In genomic region chr5:75739336-75739735, GRCm38 (mm10) we compare ENCODE assay signal across 32 mouse cellular contexts.
DNase-seq lines count a peak whose midpoint lies in the region; ATAC-seq and TF ChIP-seq lines count a peak whose summit lies in the region.
"Had no signal": no experiment of that assay in that cellular context is flagged by ENCODE, and none has a peak within 500 bp of the region (broad histone marks: within the 10 kb centered on the region; RNA-seq: fewer than 3 reads in every experiment).

No protein-coding gene starts in this region.

- no peak overlapping the region for H3K4me2 ChIP-seq in hindbrain, postnatal 0 days (ENCODE audit: low read depth, low read length)
- H3K4me2 ChIP-seq in hindbrain, embryonic 13.5 days: no peak overlapping the region
- no peak overlapping the region for H3K4me2 ChIP-seq in lung, postnatal 0 days (replicated peaks; ENCODE audit: low read depth, low read length)
- H3K4me2 ChIP-seq: embryonic facial prominence, embryonic 15.5 days; forebrain, embryonic 12.5 days; hindbrain, embryonic 12.5 days; limb, embryonic 13.5 days; liver, embryonic 12.5 days; midbrain, embryonic 12.5 days had no signal

- H3K4me3 ChIP-seq in hindbrain, postnatal 0 days (ENCODE audit: low read length): no peak overlapping the region
- H3K4me3 ChIP-seq in hindbrain, embryonic 13.5 days: no peak overlapping the region
- no peak overlapping the region for H3K4me3 ChIP-seq in lung, postnatal 0 days (ENCODE audit: low read depth, low read length)
- H3K4me3 ChIP-seq: embryonic facial prominence, embryonic 10.5 days; embryonic facial prominence, embryonic 15.5 days; forebrain, embryonic 12.5 days; hindbrain, embryonic 12.5 days; layer of hippocampus, adult 2 months; limb, embryonic 13.5 days; liver, embryonic 12.5 days; midbrain, embryonic 12.5 days had no signal

- H3K4me1 ChIP-seq in hindbrain, postnatal 0 days (ENCODE audit: insufficient read depth, low read length): no peaks in the 10 kb centered on the region; the same call in 1 of the 2 replicates
- H3K4me1 ChIP-seq in hindbrain, embryonic 13.5 days (replicated peaks): peaks cover 10% of the 10 kb centered on the region
- no peaks in the 10 kb centered on the region for H3K4me1 ChIP-seq in lung, postnatal 0 days (ENCODE audit: insufficient read depth, low read depth, low read length)
- H3K4me1 ChIP-seq: embryonic facial prominence, embryonic 15.5 days had no signal

- no peaks in the 10 kb centered on the region for H3K9me3 ChIP-seq in hindbrain, postnatal 0 days (ENCODE audit: low read length)
- H3K9me3 ChIP-seq in hindbrain, embryonic 13.5 days: no peaks in the 10 kb centered on the region
- H3K9me3 ChIP-seq in lung, postnatal 0 days (ENCODE audit: low read length): no peaks in the 10 kb centered on the region
- H3K9me3 ChIP-seq: embryonic facial prominence, embryonic 15.5 days; forebrain, embryonic 12.5 days; hindbrain, embryonic 12.5 days; limb, embryonic 13.5 days had no signal

- TF ChIP-seq CTCF in hindbrain, postnatal 0 days (IDR thresholded peaks at IDR 0.05; ENCODE audit: low read depth): no peak
- TF ChIP-seq CTCF in lung, postnatal 0 days (IDR thresholded peaks at IDR 0.05): no peak

- H3K9ac ChIP-seq in hindbrain, postnatal 0 days (replicated peaks; ENCODE audit: low read length): no peak overlapping the region
- no peak overlapping the region for H3K9ac ChIP-seq in hindbrain, embryonic 13.5 days
- no peak overlapping the region for H3K9ac ChIP-seq in lung, postnatal 0 days (replicated peaks; ENCODE audit: low read depth)
- H3K9ac ChIP-seq: embryonic facial prominence, embryonic 15.5 days; forebrain, embryonic 12.5 days; forebrain, postnatal 0 days; hindbrain, embryonic 12.5 days; limb, embryonic 13.5 days; liver, embryonic 12.5 days; liver, postnatal 0 days; midbrain, embryonic 12.5 days had no signal

- 39% methylated on average over 8 of the region's 8 CpGs for WGBS in hindbrain, postnatal 0 days
- WGBS in hindbrain, embryonic 13.5 days: 61% methylated on average over 8 of the region's 8 CpGs
- 73% methylated on average over 8 of the region's 8 CpGs for WGBS in lung, postnatal 0 days

- 0 out of 2 replicates have a peak, but pooled peaks have one; percentile 33 for TF ChIP-seq EP300 in lung, postnatal 0 days (IDR thresholded peaks at IDR 0.05)

- ATAC-seq in hindbrain, postnatal 0 days: no peak
- ATAC-seq in hindbrain, embryonic 13.5 days (ENCODE audit: low FRiP score): no peak
- peak; percentile 78 for ATAC-seq in lung, postnatal 0 days
- ATAC-seq: activated CD4-positive, CD25-positive, alpha-beta regulatory T cell, adult 4 months; forebrain, postnatal 0 days; inflammation-experienced regulatory T-cells, adult 6 months; liver, embryonic 12.5 days; liver, postnatal 0 days had no signal

- peak overlapping the region; percentile 26; the same call in 1 of the 2 replicates for H3K27ac ChIP-seq in hindbrain, postnatal 0 days
- no peak overlapping the region for H3K27ac ChIP-seq in hindbrain, embryonic 13.5 days
- no peak overlapping the region for H3K27ac ChIP-seq in lung, postnatal 0 days (ENCODE audit: low read length)
- H3K27ac ChIP-seq: embryonic facial prominence, embryonic 10.5 days; embryonic facial prominence, embryonic 15.5 days; forebrain, embryonic 12.5 days; hindbrain, embryonic 12.5 days; layer of hippocampus, adult 2 months; limb, embryonic 13.5 days; liver, embryonic 12.5 days; stomach, postnatal 0 days had no signal

- H3K36me3 ChIP-seq in hindbrain, postnatal 0 days (ENCODE audit: insufficient read depth, low read length): no peaks in the 10 kb centered on the region
- no peaks in the 10 kb centered on the region for H3K36me3 ChIP-seq in hindbrain, embryonic 13.5 days
- no peaks in the 10 kb centered on the region for H3K36me3 ChIP-seq in lung, postnatal 0 days (ENCODE audit: insufficient read depth, low read length)
- H3K36me3 ChIP-seq: embryonic facial prominence, embryonic 10.5 days; embryonic facial prominence, embryonic 15.5 days; forebrain, embryonic 12.5 days; hindbrain, embryonic 12.5 days; limb, embryonic 13.5 days; liver, embryonic 12.5 days; midbrain, embryonic 12.5 days had no signal

- no peak for DNase-seq in hindbrain, postnatal 0 days (ENCODE audit: low spot score)
- peak; percentile 44 for DNase-seq in Muller cell, postnatal 12 days (ENCODE audit: inconsistent ontology term)
- DNase-seq in lung, postnatal 0 days (ENCODE audit: low spot score): peak; percentile 43
- DNase-seq in lung, postnatal 4 days: peak; percentile 55 to 77
- no peak for DNase-seq in kidney, adult 8-10 months
- DNase-seq in cerebellum, postnatal 36 days: no peak
- DNase-seq: adrenal gland, adult 2 months; adrenal gland, postnatal 36 days; cerebellum, adult 18-20 months; cerebellum, postnatal 14 days; forebrain, postnatal 0 days; gastrocnemius, postnatal 10 days; heart, postnatal 14 days; kidney, adult 11 months; kidney, postnatal 36 days; liver, postnatal 0 days; right cerebral cortex, adult 18-20 months; right cerebral cortex, postnatal 4 days; thymus, adult 18-20 months; thymus, postnatal 36 days had no signal

- H3K27me3 ChIP-seq in hindbrain, postnatal 0 days (ENCODE audit: insufficient read depth, low read length): no peaks in the 10 kb centered on the region
- H3K27me3 ChIP-seq in hindbrain, embryonic 13.5 days: no peaks in the 10 kb centered on the region
- H3K27me3 ChIP-seq in lung, postnatal 0 days (replicated peaks; ENCODE audit: insufficient read depth, low read length): no peaks in the 10 kb centered on the region
- H3K27me3 ChIP-seq: embryonic facial prominence, embryonic 15.5 days; forebrain, embryonic 12.5 days; hindbrain, embryonic 12.5 days; limb, embryonic 13.5 days; liver, embryonic 12.5 days had no signal

Comparison
In these comparisons a context has a peak if more than half of its experiments do, and no peak if none do; other contexts are left out.
1. DNase-seq: peak in Muller cell, postnatal 12 days (single experiment), lung, postnatal 0 days (single experiment) and lung, postnatal 4 days (2 of 2); none in hindbrain, postnatal 0 days (single experiment), kidney, adult 8-10 months (0 of 2) and cerebellum, postnatal 36 days (0 of 2).